Mouse (Mus musculus) heart, embryonic 11.5 days (tissue): Measurements from ENCODE around the gene Epha4. TPM values are rescaled to one million over a fixed set of nuclear protein-coding genes. Genes with fewer than 3 reads are reported as not detected.
A peak's percentile ranks its signal among the peaks of the same experiment; 100 is the strongest.

ENCODE experiments used
- ATAC-seq: fragments of 200-750 bp; cut with Nextera tagmentation; replicated peaks from 2 replicates; pipeline ENCODE4 v1.8.0; 2017; ENCODE audit warnings: moderate library complexity; ENCODE audit not compliant: insufficient number of reproducible peaks, low FRiP score, low TSS enrichment
- H3K27ac ChIP-seq: fragments of 300-500 bp; sonication (generic); 2 replicates; pipeline ENCODE4 v1.5.1; 2014; ENCODE audit warnings: mild to moderate bottlenecking, low read depth, low read length
- H3K27me3 ChIP-seq: fragments of 300-500 bp; sonication (generic); 2 replicates; pipeline ENCODE4 v1.6.1; 2014; ENCODE audit warnings: mild to moderate bottlenecking, low read length, mixed read lengths; ENCODE audit not compliant: control insufficient read depth, insufficient read depth
- H3K36me3 ChIP-seq: fragments of 300-500 bp; sonication (generic); 2 replicates; pipeline ENCODE4 v1.6.1; 2014; ENCODE audit warnings: mild to moderate bottlenecking, low read length, moderate library complexity, mixed read lengths; ENCODE audit not compliant: control insufficient read depth, insufficient read depth
- H3K4me1 ChIP-seq: fragments of 300-500 bp; sonication (generic); 2 replicates; pipeline ENCODE4 v1.6.1; 2014; ENCODE audit warnings: low read length; ENCODE audit not compliant: control insufficient read depth, insufficient read depth
- H3K4me2 ChIP-seq: fragments of 300-500 bp; sonication (generic); 2 replicates; pipeline ENCODE4 v1.6.1; 2014; ENCODE audit warnings: mild to moderate bottlenecking, moderate library complexity
- H3K4me3 ChIP-seq: fragments of 300-500 bp; sonication (generic); 2 replicates; pipeline ENCODE4 v1.5.1; 2014; ENCODE audit warnings: low read depth, low read length
- H3K9ac ChIP-seq: fragments of 300-500 bp; sonication (generic); 2 replicates; pipeline ENCODE4 v1.6.1; 2014; ENCODE audit warnings: mild to moderate bottlenecking, low read depth, low read length, moderate library complexity
- H3K9me3 ChIP-seq: fragments of 300-500 bp; sonication (generic); replicated peaks from 2 replicates; pipeline ENCODE4 v1.6.1; 2016; ENCODE audit warnings: low read length; ENCODE audit not compliant: control insufficient read depth
- WGBS: fragments of 180-500 bp; shearing (Covaris S2); extraction: QIAGEN DNeasy Blood & Tissue Kit; methylation state at CpG from one replicate; pipeline ENCODE4 v1.1.7; 2014; ENCODE audit not compliant: insufficient replicate concordance; 5-methylcytosine and 5-hydroxymethylcytosine counted together
- polyA plus RNA-seq: library from polyadenylated mRNA; unstranded; fragments of >200 nt; fragmentation: Nextera tagmentation; extraction: Ambion mirVana; gene quantifications from 2 replicates; pipeline ENCODE4 v1.2.1, GENCODE M21; 2014

The Epha4 gene
- polyA plus RNA-seq, 1 experiment from 2014 or later: 7.4 TPM

GRCm38 (mm10) chr1:77447061-77447614 lies 67.8 kb downstream of the Epha4 start:
- Histone ChIP-seq H3K4me2 (no peak overlapping the region), H3K9ac (no peak overlapping the region), H3K4me3 (no peak overlapping the region), H3K27ac (no peak overlapping the region), H3K9me3 (no peaks in the 10 kb centered on the region), H3K36me3 (no peaks in the 10 kb centered on the region), H3K27me3 (no peaks in the 10 kb centered on the region), H3K4me1 (no peaks in the 10 kb centered on the region; the same call in 1 of the 2 replicates)
- 88% methylated on average over 1 of the region's 1 CpGs for WGBS
- ATAC-seq: no peak

- Histone ChIP-seq H3K36me3 (no peaks in the 10 kb centered on the region), H3K4me2 (no peak overlapping the region), H3K4me3 (no peak overlapping the region), H3K27me3 (no peaks in the 10 kb centered on the region), H3K9me3 (no peaks in the 10 kb centered on the region), H3K4me1 (no peaks in the 10 kb centered on the region; the same call in none of the 2 replicates), H3K9ac (no peak overlapping the region), H3K27ac (no peak overlapping the region)
- no peak for ATAC-seq
- WGBS: 77% methylated on average over 12 of the region's 12 CpGs
Measured at GRCm38 (mm10) chr1:77446438-77446837, 68.5 kb downstream of the Epha4 start.

GRCm38 (mm10) chr1:77444648-77445047 lies 70.2 kb downstream of the Epha4 start:
- Histone ChIP-seq H3K4me2 (no peak overlapping the region), H3K9me3 (no peaks in the 10 kb centered on the region), H3K27me3 (no peaks in the 10 kb centered on the region), H3K4me1 (peaks cover 7% of the 10 kb centered on the region), H3K36me3 (no peaks in the 10 kb centered on the region), H3K27ac (no peak overlapping the region), H3K4me3 (no peak overlapping the region), H3K9ac (no peak overlapping the region)
- no peak for ATAC-seq
- 78% methylated on average over 9 of the region's 9 CpGs for WGBS

- no peaks in the 10 kb centered on the region for H3K9me3 ChIP-seq
- 22% methylated on average over 4 of the region's 4 CpGs for WGBS
- H3K4me2 ChIP-seq: no peak overlapping the region
- H3K9ac ChIP-seq: 0 out of 2 replicates have a peak overlapping the region, but pooled peaks have one; percentile 31
- no peak for ATAC-seq
- no peak overlapping the region for H3K27ac ChIP-seq
- H3K4me1 ChIP-seq: peaks cover 7% of the 10 kb centered on the region
- H3K4me3 ChIP-seq: no peak overlapping the region
- no peaks in the 10 kb centered on the region for H3K27me3 ChIP-seq
- no peaks in the 10 kb centered on the region for H3K36me3 ChIP-seq
Measured at GRCm38 (mm10) chr1:77441987-77442386, 72.9 kb downstream of the Epha4 start.

GRCm38 (mm10) chr1:77441401-77441800 lies 73.5 kb downstream of the Epha4 start:
- no peaks in the 10 kb centered on the region for H3K36me3 ChIP-seq
- no peaks in the 10 kb centered on the region for H3K9me3 ChIP-seq
- H3K27ac ChIP-seq: no peak overlapping the region
- H3K4me1 ChIP-seq: peaks cover 7% of the 10 kb centered on the region
- H3K4me3 ChIP-seq: no peak overlapping the region
- H3K9ac ChIP-seq: no peak overlapping the region
- 23% methylated on average over 4 of the region's 4 CpGs for WGBS
- ATAC-seq: no peak
- no peak overlapping the region for H3K4me2 ChIP-seq
- H3K27me3 ChIP-seq: no peaks in the 10 kb centered on the region

GRCm38 (mm10) chr1:77440512-77440911 lies 74.4 kb downstream of the Epha4 start:
- ATAC-seq: no peak
- Histone ChIP-seq H3K27ac (no peak overlapping the region), H3K27me3 (no peaks in the 10 kb centered on the region), H3K36me3 (no peaks in the 10 kb centered on the region), H3K4me3 (no peak overlapping the region), H3K4me1 (peaks cover 7% of the 10 kb centered on the region), H3K4me2 (no peak overlapping the region), H3K9me3 (no peaks in the 10 kb centered on the region), H3K9ac (no peak overlapping the region)
- 12% methylated on average over 10 of the region's 10 CpGs for WGBS

GRCm38 (mm10) chr1:77439383-77440074 lies 75.4 kb downstream of the Epha4 start:
- Histone ChIP-seq H3K4me3 (no peak overlapping the region), H3K27ac (no peak overlapping the region), H3K4me2 (no peak overlapping the region), H3K4me1 (peaks cover 12% of the 10 kb centered on the region), H3K36me3 (no peaks in the 10 kb centered on the region), H3K9me3 (no peaks in the 10 kb centered on the region), H3K27me3 (no peaks in the 10 kb centered on the region), H3K9ac (no peak overlapping the region)
- 85% methylated on average over 3 of the region's 3 CpGs for WGBS
- ATAC-seq: no peak

GRCm38 (mm10) chr1:77438639-77439038 lies 76.2 kb downstream of the Epha4 start:
- H3K27ac ChIP-seq: no peak overlapping the region
- ATAC-seq: no peak
- peaks cover 12% of the 10 kb centered on the region for H3K4me1 ChIP-seq
- 53% methylated on average over 4 of the region's 4 CpGs for WGBS
- H3K36me3 ChIP-seq: no peaks in the 10 kb centered on the region
- H3K4me3 ChIP-seq: no peak overlapping the region
- H3K27me3 ChIP-seq: no peaks in the 10 kb centered on the region
- H3K9ac ChIP-seq: no peak overlapping the region
- H3K9me3 ChIP-seq: no peaks in the 10 kb centered on the region
- H3K4me2 ChIP-seq: no peak overlapping the region
